Mouse (Mus musculus) C2C12 (cell line): ENCODE results near the gene Cd69.

Source experiments
- CTCF ChIP-seq: IDR thresholded peaks from one replicate; pipeline ENCODE4 v1.5.1; 2011; ENCODE audit not compliant: control insufficient read depth, insufficient read depth, insufficient read length
- MAX ChIP-seq: IDR thresholded peaks from one replicate; pipeline ENCODE4 v1.6.1; 2011; ENCODE audit warnings: mild to moderate bottlenecking, control low read depth

DNA sequence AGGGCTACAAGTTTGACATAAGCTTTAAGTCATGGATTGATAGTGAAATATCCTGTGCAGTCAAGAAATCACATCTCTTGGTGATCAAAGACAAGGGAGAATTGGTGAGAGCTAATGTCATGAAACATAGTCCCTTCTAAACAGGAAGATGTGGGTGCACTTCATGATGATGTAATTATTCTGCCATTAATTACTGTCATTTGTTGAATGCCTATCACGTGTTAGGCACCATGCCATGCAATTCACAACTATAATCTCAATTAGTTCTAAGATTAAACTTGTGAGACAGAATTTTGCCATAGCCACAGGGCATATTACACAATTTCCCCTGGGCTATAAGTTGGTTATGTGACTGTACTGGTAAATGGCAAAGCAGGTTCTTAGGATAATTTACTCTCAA is 28.2 kb downstream of the Cd69 start:
- TF ChIP-seq CTCF = no peak
- TF ChIP-seq MAX = no peak
